Mouse (Mus musculus) large intestine, adult 2 months (tissue): ENCODE measurements around the gene Gzmc. TPM values are rescaled to one million over a fixed set of nuclear protein-coding genes. Genes with fewer than 3 reads are reported as not detected.
"Not testable (repeated sequence)": the region's sequence is repeated elsewhere in the genome, so short reads cannot be mapped to it uniquely, and the experiment has no call there.

Experiments
- DNase-seq: peaks from one replicate; pipeline ENCODE4 v3.0.0-alpha.2; 2012; ENCODE audit warnings: low read depth, low spot score
- WGBS: fragments of 180-500 bp; shearing (Covaris S2); methylation state at CpG from one replicate; pipeline ENCODE4 v1.1.7; 2018; 5-methylcytosine and 5-hydroxymethylcytosine counted together
- polyA plus RNA-seq: library from polyadenylated mRNA; depleted of rRNA; stranded (reverse); fragments of >200 nt; gene quantifications from 2 replicates; pipeline ENCODE4 v1.2.3, GENCODE M21; 2012; rRNA removed

The Gzmc gene
- 0.22 TPM in 1 of 2 replicates, not detected in the other for polyA plus RNA-seq

GRCm38 (mm10) chr14:56234556-56234955, at the start of gene Gzmc:
TSS of gene Gzmc (minus strand) at chr14:56234656.
- 68% methylated on average over 2 of the region's 2 CpGs for WGBS
- DNase-seq: no peak

GRCm38 (mm10) chr14:56283816-56284215, 49.4 kb upstream of the Gzmc start:
- WGBS: 79% methylated on average over 1 of the region's 1 CpGs
- DNase-seq: no peak

GRCm38 (mm10) chr14:56281090-56281489, 46.6 kb upstream of the Gzmc start:
- WGBS: 23% methylated on average over 5 of the region's 5 CpGs
- DNase-seq: no peak

- DNase-seq: not testable (repeated sequence)
- 38% methylated on average over 7 of the region's 7 CpGs for WGBS
Measured at GRCm38 (mm10) chr14:56278691-56279090, 44.2 kb upstream of the Gzmc start.

- DNase-seq: not testable (repeated sequence)
- WGBS: 70% methylated on average over 7 of the region's 7 CpGs
Measured at GRCm38 (mm10) chr14:56276096-56276495, 41.6 kb upstream of the Gzmc start.

- WGBS: 82% methylated on average over 1 of the region's 1 CpGs
- no peak for DNase-seq
Measured at GRCm38 (mm10) chr14:56266109-56266508, 31.7 kb upstream of the Gzmc start.

GRCm38 (mm10) chr14:56262153-56262552, 27.7 kb upstream of the Gzmc start, which contains the start of gene Gzmb:
TSS of gene Gzmb (minus strand) at chr14:56262260.
- 76% methylated on average over 5 of the region's 5 CpGs for WGBS
- DNase-seq: no peak

- DNase-seq: no peak
Measured at GRCm38 (mm10) chr14:56240409-56240808, 6.0 kb upstream of the Gzmc start.

- 90% methylated on average over 4 of the region's 4 CpGs for WGBS
- DNase-seq: no peak
Measured at GRCm38 (mm10) chr14:56211317-56211716, 23.1 kb downstream of the Gzmc start, which contains the start of gene Gzmf. TSS of gene Gzmf (minus strand) at chr14:56211417.

GRCm38 (mm10) chr14:56205613-56206012, 28.8 kb downstream of the Gzmc start:
- DNase-seq: no peak
- 74% methylated on average over 1 of the region's 1 CpGs for WGBS

GRCm38 (mm10) chr14:56205021-56205420, 29.4 kb downstream of the Gzmc start:
- WGBS: 35% methylated on average over 5 of the region's 5 CpGs
- DNase-seq: not testable (repeated sequence)

- DNase-seq: peak; percentile 11
- WGBS: 9% methylated on average over 2 of the region's 2 CpGs
Measured at GRCm38 (mm10) chr14:56203975-56204374, 30.5 kb downstream of the Gzmc start.

GRCm38 (mm10) chr14:56186946-56187345, 47.5 kb downstream of the Gzmc start:
- 43% methylated on average over 6 of the region's 6 CpGs for WGBS
- DNase-seq: no peak

- 74% methylated on average over 5 of the region's 5 CpGs for WGBS
- DNase-seq: no peak
Measured at GRCm38 (mm10) chr14:56186521-56186920, 47.9 kb downstream of the Gzmc start.

Other genes starting within 250 kb of the Gzmc start
- gene Mcpt1, start 216.7 kb downstream of the Gzmc start, polyA plus RNA-seq: 6.1 and 74.1 TPM in 2 replicates
- 0.06 and 0.21 TPM in 2 replicates for gene Mcpt9, start 204.2 kb downstream of the Gzmc start, polyA plus RNA-seq
- gene Mcpt2, start 192.6 kb downstream of the Gzmc start, polyA plus RNA-seq: 1.2 and 14.5 TPM in 2 replicates
- gene Mcpt4, start 172.3 kb downstream of the Gzmc start, polyA plus RNA-seq: 0.10 and 0.30 TPM in 2 replicates
- not detected in 2 replicates for gene Mcpt8, start 149.4 kb downstream of the Gzmc start, polyA plus RNA-seq
- gene Ctsg, start 132.1 kb downstream of the Gzmc start, polyA plus RNA-seq: not detected in 2 replicates
- not detected in 2 replicates for gene Gzme, start 114.0 kb downstream of the Gzmc start, polyA plus RNA-seq
- not detected in 2 replicates for gene Gzmd, start 102.0 kb downstream of the Gzmc start, polyA plus RNA-seq
- gene Gzmg, start 75.1 kb downstream of the Gzmc start, polyA plus RNA-seq: not detected in 2 replicates
- not detected in 2 replicates for gene Gzmn, start 60.1 kb downstream of the Gzmc start, polyA plus RNA-seq
- gene Gzmf, start 23.2 kb downstream of the Gzmc start, polyA plus RNA-seq: not detected in 2 replicates
- 21.5 and 33.5 TPM in 2 replicates for gene Gzmb, start 27.6 kb upstream of the Gzmc start, polyA plus RNA-seq
- gene Atp12a, start 130.4 kb upstream of the Gzmc start, polyA plus RNA-seq: 0.01 TPM in 1 of 2 replicates, not detected in the other
- gene Rnf17, start 167.9 kb upstream of the Gzmc start, polyA plus RNA-seq: not detected in 2 replicates